Mouse (Mus musculus) heart, embryonic 14.5 days (tissue): ENCODE results near the gene Hat1. TPM values are rescaled to one million over a fixed set of nuclear protein-coding genes. Genes with fewer than 3 reads are reported as not detected.

ENCODE experiments used
- ATAC-seq: fragments of 200-750 bp; cut with Nextera tagmentation; 2 replicates; pipeline ENCODE4 v1.8.0; 2017; ENCODE audit warnings: low read depth, moderate TSS enrichment; ENCODE audit not compliant: insufficient number of reproducible peaks, insufficient read depth, low FRiP score
- H3K27ac ChIP-seq, 2 experiments: fragments of 200-500 bp in 1 of 2; fragments of 300-500 bp in 1 of 2; sonication (generic) in 1 of 2; replicated peaks in 1 of 2; 2 replicates each; pipeline ENCODE4 v1.5.1; 2012 to 2014; ENCODE audit warnings: low read depth in 2 of 2, low read length in 2 of 2, control low read depth in 1 of 2, mild to moderate bottlenecking in 1 of 2, mixed read lengths in 1 of 2; ENCODE audit not compliant: control insufficient read depth in 1 of 2, insufficient read depth in 1 of 2
- H3K27me3 ChIP-seq: fragments of 300-500 bp; sonication (generic); 2 replicates; pipeline ENCODE4 v1.6.1; 2014; ENCODE audit warnings: mild to moderate bottlenecking, low read length, control low read depth; ENCODE audit not compliant: control insufficient read depth, insufficient read depth
- H3K36me3 ChIP-seq: fragments of 300-500 bp; sonication (generic); 2 replicates; pipeline ENCODE4 v1.6.1; 2014; ENCODE audit warnings: mild to moderate bottlenecking, control low read depth, low read length, mixed read lengths; ENCODE audit not compliant: control insufficient read depth, insufficient read depth
- H3K4me1 ChIP-seq, 2 experiments: fragments of 200-500 bp in 1 of 2; fragments of 300-500 bp in 1 of 2; sonication (generic) in 1 of 2; 2 replicates each; pipeline ENCODE4 v1.6.1; 2012 to 2014; ENCODE audit warnings: low read length in 2 of 2, control low read depth in 1 of 2, mixed read lengths in 1 of 2; ENCODE audit not compliant: control insufficient read depth in 2 of 2, insufficient read depth in 2 of 2
- H3K4me2 ChIP-seq: fragments of 300-500 bp; sonication (generic); 2 replicates; pipeline ENCODE4 v1.6.1; 2014; ENCODE audit warnings: mild to moderate bottlenecking, low read length
- H3K4me3 ChIP-seq, 2 experiments: fragments of 200-500 bp in 1 of 2; fragments of 300-500 bp in 1 of 2; sonication (generic) in 1 of 2; 2 replicates each; pipeline ENCODE4 v1.5.1; 2012 to 2014; ENCODE audit warnings: low read length in 2 of 2, mild to moderate bottlenecking in 2 of 2, control low read depth in 1 of 2, low read depth in 1 of 2, moderate library complexity in 1 of 2; ENCODE audit not compliant: control insufficient read depth in 1 of 2, insufficient read depth in 1 of 2
- H3K9ac ChIP-seq: fragments of 300-500 bp; sonication (generic); 2 replicates; pipeline ENCODE4 v1.6.1; 2014; ENCODE audit warnings: mild to moderate bottlenecking, low read length
- H3K9me3 ChIP-seq: fragments of 300-500 bp; sonication (generic); 2 replicates; pipeline ENCODE4 v1.6.1; 2016; ENCODE audit warnings: low read length, control low read depth; ENCODE audit not compliant: control insufficient read depth
- WGBS: fragments of 180-500 bp; shearing (Covaris S2); extraction: QIAGEN DNeasy Blood & Tissue Kit; methylation state at CpG from one replicate; pipeline ENCODE4 v1.1.7; 2014; 5-methylcytosine and 5-hydroxymethylcytosine counted together
- polyA plus RNA-seq: library from polyadenylated mRNA; unstranded; fragments of >200 nt; fragmentation: Nextera tagmentation; extraction: Ambion mirVana; gene quantifications from 2 replicates; pipeline ENCODE4 v1.2.1, GENCODE M21; 2014

The Hat1 gene
- polyA plus RNA-seq, 1 experiment from 2014 or later, result 107 TPM

DNA sequence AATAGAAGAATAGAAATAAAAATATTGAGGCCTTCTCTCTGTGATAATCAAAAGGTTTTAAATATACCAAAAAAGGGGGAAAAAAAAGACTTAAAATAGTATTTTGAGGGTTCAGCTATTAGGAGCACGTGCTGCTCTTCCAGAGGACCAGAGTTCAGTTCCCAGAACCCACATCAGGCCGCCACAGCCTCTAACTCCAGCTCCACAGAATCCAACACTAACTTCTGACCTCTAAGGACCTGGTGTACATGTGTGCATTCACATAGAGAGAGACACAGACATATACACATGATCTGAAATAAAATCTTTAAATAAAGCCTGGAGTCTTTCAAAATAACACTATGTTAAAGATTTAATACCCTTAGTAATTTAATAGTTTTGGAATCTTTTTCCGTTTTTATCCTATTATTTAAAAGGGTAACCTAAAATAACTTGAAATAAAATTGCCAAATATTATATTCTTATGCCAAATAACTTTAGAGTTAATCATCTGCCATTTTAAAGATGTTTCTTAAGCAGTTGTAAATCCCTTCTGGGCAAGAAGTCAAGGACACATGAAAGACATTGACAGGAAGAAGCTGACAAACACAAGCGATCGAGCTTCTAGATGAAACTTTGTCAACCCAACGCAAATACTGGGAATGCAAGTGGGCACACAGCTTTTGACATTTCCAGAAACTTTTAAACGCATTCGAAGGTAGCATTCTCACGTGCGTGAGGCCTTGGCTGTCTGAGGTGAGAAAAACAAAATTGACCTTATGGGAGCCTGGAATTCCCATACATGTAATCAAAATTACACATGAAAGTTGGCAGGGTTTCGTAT is 37.6 kb upstream of the Hat1 start:
- ATAC-seq, result no peak
- WGBS, result 87% methylated on average over 11 of the region's 11 CpGs
- no peak overlapping the region for H3K27ac ChIP-seq
- no peaks in the 10 kb centered on the region for H3K9me3 ChIP-seq
- H3K4me3 ChIP-seq, result no peak overlapping the region
- peaks cover 9 to 16% of the 10 kb centered on the region in 2 experiments for H3K4me1 ChIP-seq
- H3K4me2 ChIP-seq, result no peak overlapping the region
- H3K27me3 ChIP-seq, result no peaks in the 10 kb centered on the region
- H3K36me3 ChIP-seq, result no peaks in the 10 kb centered on the region
- no peak overlapping the region for H3K9ac ChIP-seq

DNA sequence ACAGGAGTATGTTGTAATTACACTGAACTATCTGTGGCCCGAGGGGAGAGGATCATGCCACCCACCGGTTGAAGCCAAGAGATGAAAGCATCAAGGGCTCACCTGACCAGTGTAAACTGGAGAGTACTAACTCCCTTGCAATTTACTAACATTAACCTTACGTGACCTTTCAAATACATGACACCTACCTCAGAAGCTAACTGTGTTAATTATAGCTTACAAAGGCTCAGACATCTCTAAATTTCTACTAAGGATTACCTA is 37.1 kb upstream of the Hat1 start:
- no peak overlapping the region for H3K27ac ChIP-seq
- peaks cover 9 to 16% of the 10 kb centered on the region in 2 experiments for H3K4me1 ChIP-seq
- no peak for ATAC-seq
- no peak overlapping the region for H3K4me3 ChIP-seq
- no peaks in the 10 kb centered on the region for H3K36me3 ChIP-seq
- no peak overlapping the region for H3K9ac ChIP-seq
- H3K4me2 ChIP-seq, result no peak overlapping the region
- no peaks in the 10 kb centered on the region for H3K9me3 ChIP-seq
- H3K27me3 ChIP-seq, result no peaks in the 10 kb centered on the region
- WGBS, result 82% methylated on average over 3 of the region's 3 CpGs

DNA sequence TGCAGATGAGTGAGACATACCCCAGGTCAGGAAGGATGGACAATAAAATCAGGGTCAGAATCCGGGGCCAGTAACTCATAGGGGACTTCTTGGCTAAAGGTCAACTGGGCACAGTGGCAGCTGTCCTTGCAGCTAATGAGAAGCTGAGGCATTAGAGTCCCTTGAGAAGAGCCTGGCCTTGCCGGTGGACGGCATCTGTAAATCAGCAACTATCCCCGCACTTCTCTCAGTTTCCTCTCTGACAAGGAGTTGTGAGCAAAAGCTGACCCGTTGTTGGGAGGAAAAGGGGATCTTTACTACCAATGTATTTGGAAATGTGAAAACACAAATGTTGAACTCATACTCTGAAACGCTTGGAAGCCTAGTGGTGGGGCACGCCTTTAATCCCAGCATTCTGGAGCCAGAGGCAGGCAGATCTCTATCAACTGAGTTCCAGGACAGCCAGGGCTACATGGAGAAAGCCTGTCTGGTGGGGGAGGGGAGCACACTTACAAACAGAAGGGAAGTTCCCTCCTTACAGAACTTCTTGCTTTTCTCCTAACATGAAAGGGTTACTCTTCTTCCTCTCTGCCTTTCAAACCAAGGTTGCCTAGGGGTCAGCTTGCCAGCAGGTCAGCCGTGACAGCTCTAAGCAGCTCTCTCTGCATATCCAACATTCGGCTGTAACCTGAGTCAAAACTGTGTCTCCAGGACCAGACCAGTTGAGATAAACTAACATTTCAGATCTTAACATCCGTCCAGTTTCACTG is 35.3 kb upstream of the Hat1 start:
- H3K4me2 ChIP-seq, result peak overlapping the region; percentile 26
- no peak overlapping the region for H3K9ac ChIP-seq
- 55% methylated on average over 10 of the region's 10 CpGs for WGBS
- no peaks in the 10 kb centered on the region for H3K9me3 ChIP-seq
- H3K4me3 ChIP-seq, result no peak overlapping the region
- H3K27me3 ChIP-seq, result no peaks in the 10 kb centered on the region
- peak overlapping the region; percentile 75 to 82 for H3K27ac ChIP-seq
- peaks cover 10% of the 10 kb centered on the region for H3K36me3 ChIP-seq
- ATAC-seq, result no peak
- peaks cover 9 to 16% of the 10 kb centered on the region in 2 experiments for H3K4me1 ChIP-seq

DNA sequence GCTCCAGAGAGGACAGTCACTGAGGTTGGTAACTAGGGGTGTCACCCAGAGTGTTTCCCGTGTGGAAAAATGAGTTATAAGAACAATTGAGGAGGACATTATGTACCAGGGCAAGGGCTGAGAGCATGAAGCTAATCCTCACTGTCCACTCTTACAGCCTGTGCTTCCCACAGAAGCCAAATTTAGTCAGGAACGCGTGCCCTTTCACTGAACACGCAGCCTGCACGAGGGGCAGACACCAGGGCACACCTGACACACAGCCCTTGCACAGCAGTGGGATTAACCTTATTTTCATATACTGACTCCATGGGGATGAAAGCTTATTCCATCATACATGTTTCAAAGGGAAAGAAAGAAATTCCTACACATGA is 34.7 kb upstream of the Hat1 start:
- Histone ChIP-seq H3K36me3 (peaks cover 16% of the 10 kb centered on the region), H3K27me3 (no peaks in the 10 kb centered on the region), H3K4me2 (peak overlapping the region; percentile 26), H3K9ac (no peak overlapping the region), H3K4me1 (peaks cover 9 to 16% of the 10 kb centered on the region in 2 experiments), H3K9me3 (no peaks in the 10 kb centered on the region), H3K4me3 (no peak overlapping the region), H3K27ac (peak overlapping the region; percentile 75 to 82)
- ATAC-seq, result no peak
- 37% methylated on average over 5 of the region's 5 CpGs for WGBS

DNA sequence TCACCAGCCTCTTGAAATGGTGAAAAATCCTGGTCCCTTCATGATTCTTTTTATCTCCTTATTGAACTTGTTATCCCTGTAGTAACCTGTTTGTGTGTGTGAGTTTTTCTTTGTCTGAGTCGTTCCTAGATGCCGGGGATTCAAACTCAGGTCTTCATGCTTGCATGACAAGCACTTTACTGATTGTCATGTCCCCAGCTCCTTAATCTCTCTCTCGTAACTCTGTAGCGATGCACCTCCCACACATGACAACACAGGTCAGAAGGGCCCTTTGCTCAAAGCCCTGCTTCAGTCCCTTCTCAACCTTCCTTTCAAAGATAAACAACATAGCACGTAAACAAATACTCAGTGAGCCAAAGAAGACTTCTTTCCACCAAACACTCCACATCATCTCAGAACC is 30.4 kb upstream of the Hat1 start:
- no peak for ATAC-seq
- no peak overlapping the region for H3K27ac ChIP-seq

DNA sequence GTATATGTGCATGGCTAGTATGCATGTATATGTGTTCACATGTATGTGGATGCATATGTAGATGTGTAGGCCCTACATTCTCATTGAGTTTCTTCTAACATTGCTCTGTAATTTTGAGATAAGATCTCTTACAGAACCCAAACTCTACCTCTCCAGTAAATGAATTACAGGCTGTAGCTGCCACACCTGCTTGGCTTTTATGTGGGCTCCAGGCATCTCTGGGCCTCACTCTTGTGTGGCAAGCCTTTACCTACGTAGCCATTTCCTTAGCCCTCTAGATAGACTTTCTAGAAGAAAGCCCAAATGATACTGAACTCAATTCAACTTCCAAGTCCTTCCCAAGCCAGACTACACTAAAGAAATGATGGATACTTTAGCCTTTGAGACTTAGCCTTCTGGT is 28.6 kb upstream of the Hat1 start:
- H3K27ac ChIP-seq, result no peak overlapping the region
- H3K9me3 ChIP-seq, result no peaks in the 10 kb centered on the region
- no peaks in the 10 kb centered on the region for H3K27me3 ChIP-seq
- H3K4me1 ChIP-seq, result peaks cover 0 to 7% of the 10 kb centered on the region in 2 experiments; a peak in 1 of 4 replicates
- WGBS, result 82% methylated on average over 1 of the region's 1 CpGs
- H3K4me3 ChIP-seq, result no peak overlapping the region
- H3K4me2 ChIP-seq, result no peak overlapping the region
- peaks cover 41% of the 10 kb centered on the region for H3K36me3 ChIP-seq
- ATAC-seq, result no peak
- H3K9ac ChIP-seq, result no peak overlapping the region

More for the DNA sequence above, 30.4 kb upstream of the Hat1 start:
- no peak overlapping the region for H3K4me2 ChIP-seq
- H3K27me3 ChIP-seq, result no peaks in the 10 kb centered on the region
- H3K9me3 ChIP-seq, result no peaks in the 10 kb centered on the region
- WGBS, result 88% methylated on average over 5 of the region's 5 CpGs
- H3K4me1 ChIP-seq, result peaks cover 7 to 14% of the 10 kb centered on the region in 2 experiments
- H3K4me3 ChIP-seq, result no peak overlapping the region
- H3K36me3 ChIP-seq, result peaks cover 39% of the 10 kb centered on the region
- no peak overlapping the region for H3K9ac ChIP-seq

DNA sequence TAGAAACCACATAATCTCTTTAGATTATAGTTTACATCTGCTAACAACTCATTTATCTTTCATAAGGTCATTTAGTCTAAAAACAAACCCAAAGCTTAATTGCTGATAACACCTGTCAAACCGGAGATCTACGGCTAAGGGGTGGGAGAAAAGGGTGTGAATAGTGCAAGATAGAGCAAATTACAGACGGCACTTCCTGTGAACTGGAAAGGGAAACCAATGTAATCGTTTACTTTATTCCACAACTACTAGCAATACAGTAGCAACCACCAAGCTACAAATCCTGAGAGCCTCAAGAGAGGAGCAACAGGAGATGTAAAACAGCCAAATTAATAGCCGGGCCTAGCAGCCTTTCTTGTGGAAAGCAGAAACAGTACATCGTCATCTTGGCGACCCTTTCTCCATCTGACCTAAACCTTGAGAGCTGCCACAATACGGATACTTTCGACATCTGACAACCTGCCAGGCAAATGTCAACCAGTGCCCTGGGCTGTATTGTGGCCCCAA is 22.1 kb upstream of the Hat1 start:
- 8% methylated on average over 9 of the region's 9 CpGs for WGBS
- Histone ChIP-seq H3K27ac (peak overlapping the region in 1 of 2 experiments; percentile 95; a peak in 3 of 4 replicates), H3K36me3 (peaks cover 11% of the 10 kb centered on the region), H3K9me3 (no peaks in the 10 kb centered on the region), H3K9ac (peak overlapping the region; percentile 93), H3K4me2 (peak overlapping the region; percentile 73), H3K4me1 (peaks cover 0 to 22% of the 10 kb centered on the region in 2 experiments; a peak in 2 of 4 replicates), H3K4me3 (peak overlapping the region; percentile 86 to 91), H3K27me3 (no peaks in the 10 kb centered on the region)
- ATAC-seq, result no peak
